Mouse (Mus musculus) C2C12 (cell line): ENCODE measurements around the gene Ak8. TPM values are rescaled to one million over a fixed set of nuclear protein-coding genes. Genes with fewer than 3 reads are reported as not detected.
A peak's percentile ranks its signal among the peaks of the same experiment; 100 is the strongest.

Source experiments
- H3K27me3 ChIP-seq: one replicate; pipeline ENCODE4 v1.6.1; 2011; ENCODE audit not compliant: control insufficient read depth, insufficient read depth, insufficient read length
- H3K36me3 ChIP-seq: one replicate; pipeline ENCODE4 v1.6.1; 2011; ENCODE audit not compliant: control insufficient read depth, insufficient read depth
- H3K4me3 ChIP-seq: one replicate; pipeline ENCODE4 v1.5.1; 2011; ENCODE audit warnings: mild to moderate bottlenecking, control low read depth; ENCODE audit not compliant: poor library complexity, insufficient read depth, severe bottlenecking
- H3K79me2 ChIP-seq: one replicate; pipeline ENCODE4 v1.6.1; 2011; ENCODE audit not compliant: control insufficient read depth, insufficient read depth
- H3K79me3 ChIP-seq: one replicate; pipeline ENCODE4 v1.6.1; 2011; ENCODE audit warnings: low read depth, control low read depth
- H3ac ChIP-seq: one replicate; pipeline ENCODE3; 2011; ENCODE audit warnings: low read depth; ENCODE audit not compliant: control insufficient read depth, insufficient read length
- CEBPB ChIP-seq: IDR thresholded peaks from one replicate; pipeline ENCODE4 v1.6.1; 2011; ENCODE audit warnings: low read depth, mild to moderate bottlenecking, control low read depth, moderate library complexity
- CTCF ChIP-seq: IDR thresholded peaks from one replicate; pipeline ENCODE4 v1.5.1; 2011; ENCODE audit not compliant: control insufficient read depth, insufficient read depth, insufficient read length
- FOSL1 ChIP-seq: IDR thresholded peaks from one replicate; pipeline ENCODE4 v1.8.0; 2011; ENCODE audit warnings: mild to moderate bottlenecking, low read length; ENCODE audit not compliant: poor library complexity, insufficient read depth, severe bottlenecking
- MAX ChIP-seq: IDR thresholded peaks from one replicate; pipeline ENCODE4 v1.6.1; 2011; ENCODE audit warnings: mild to moderate bottlenecking, control low read depth
- MYOD1 ChIP-seq: IDR thresholded peaks from one replicate; pipeline ENCODE4 v1.6.1; 2011; ENCODE audit warnings: low read depth; ENCODE audit not compliant: control insufficient read depth, insufficient read length
- MYOG ChIP-seq: IDR thresholded peaks from one replicate; pipeline ENCODE4 v1.6.1; 2011; ENCODE audit not compliant: control insufficient read depth, insufficient read length; ENCODE audit errors: extremely low read depth
- USF1 ChIP-seq: IDR thresholded peaks from one replicate; pipeline ENCODE4 v1.6.1; 2011; ENCODE audit warnings: low read depth, mild to moderate bottlenecking, control low read depth, moderate library complexity
- microRNA-seq: library from miRNA; unstranded; fragments of <30 nt; microRNA quantifications from one replicate; pipeline ENCODE4, GENCODE M21; 2019; ENCODE audit warnings: borderline microRNAs expressed
- polyA plus RNA-seq: library from polyadenylated mRNA; unstranded; fragments of >200 nt; fragmentation: generic; extraction: Trizol; gene quantifications from one replicate; pipeline ENCODE4 v1.2.1, GENCODE M21; 2012; ENCODE audit warnings: missing spikeins

The Ak8 gene
- polyA plus RNA-seq, 1 experiment = 0.04 TPM

DNA sequence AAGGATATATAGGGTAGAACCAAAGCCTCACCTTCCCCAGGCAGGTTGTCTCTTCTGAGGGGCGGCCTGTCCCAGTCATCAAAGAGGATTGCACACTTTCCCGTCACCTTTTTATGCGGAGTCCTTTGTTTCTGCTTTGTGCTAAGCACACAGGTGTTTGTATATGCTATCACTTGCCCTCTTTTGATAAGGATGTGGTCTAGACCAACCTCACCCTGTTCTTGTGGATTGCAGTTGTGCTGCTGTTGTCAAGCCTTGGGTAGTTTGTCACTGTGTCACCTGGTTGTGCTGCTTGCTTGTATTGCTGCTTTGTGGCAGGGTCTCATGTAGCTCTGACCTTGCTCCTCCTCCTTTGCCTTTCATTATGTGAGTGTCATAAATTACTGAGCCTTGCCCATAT, 152.6 kb downstream of the Ak8 start:
- TF ChIP-seq MYOG (no peak), FOSL1 (no peak), MAX (no peak), CEBPB (no peak), USF1 (no peak), CTCF (no peak), MYOD1 (no peak)
- peaks cover 94% of the 10 kb centered on the region for H3K36me3 ChIP-seq
- H3K27me3 ChIP-seq = no peaks in the 10 kb centered on the region
- H3K79me2 ChIP-seq = peaks cover 43% of the 10 kb centered on the region
- H3K79me3 ChIP-seq = peaks cover 5% of the 10 kb centered on the region
- no peak overlapping the region for H3K4me3 ChIP-seq
- no peak overlapping the region for H3ac ChIP-seq

GRCm38 (mm10) chr2:28855773-28856172, 155.8 kb downstream of the Ak8 start:
- Histone ChIP-seq H3K79me2 (peaks cover 37% of the 10 kb centered on the region), H3K4me3 (no peak overlapping the region), H3K79me3 (peaks cover 2% of the 10 kb centered on the region), H3K36me3 (peaks cover 87% of the 10 kb centered on the region), H3K27me3 (no peaks in the 10 kb centered on the region), H3ac (no peak overlapping the region)
- TF ChIP-seq MAX = no peak

GRCm38 (mm10) chr2:28859303-28859702, 159.3 kb downstream of the Ak8 start:
- Histone ChIP-seq H3K36me3 (peaks cover 90% of the 10 kb centered on the region), H3K4me3 (no peak overlapping the region), H3K79me3 (peaks cover under 1% of the 10 kb centered on the region), H3ac (no peak overlapping the region), H3K27me3 (no peaks in the 10 kb centered on the region), H3K79me2 (peaks cover 13% of the 10 kb centered on the region)
- TF ChIP-seq CTCF = no peak
- no peak for TF ChIP-seq MYOD1
- no peak for TF ChIP-seq CEBPB
- no peak for TF ChIP-seq FOSL1
- no peak for TF ChIP-seq MYOG
- no peak for TF ChIP-seq USF1

DNA sequence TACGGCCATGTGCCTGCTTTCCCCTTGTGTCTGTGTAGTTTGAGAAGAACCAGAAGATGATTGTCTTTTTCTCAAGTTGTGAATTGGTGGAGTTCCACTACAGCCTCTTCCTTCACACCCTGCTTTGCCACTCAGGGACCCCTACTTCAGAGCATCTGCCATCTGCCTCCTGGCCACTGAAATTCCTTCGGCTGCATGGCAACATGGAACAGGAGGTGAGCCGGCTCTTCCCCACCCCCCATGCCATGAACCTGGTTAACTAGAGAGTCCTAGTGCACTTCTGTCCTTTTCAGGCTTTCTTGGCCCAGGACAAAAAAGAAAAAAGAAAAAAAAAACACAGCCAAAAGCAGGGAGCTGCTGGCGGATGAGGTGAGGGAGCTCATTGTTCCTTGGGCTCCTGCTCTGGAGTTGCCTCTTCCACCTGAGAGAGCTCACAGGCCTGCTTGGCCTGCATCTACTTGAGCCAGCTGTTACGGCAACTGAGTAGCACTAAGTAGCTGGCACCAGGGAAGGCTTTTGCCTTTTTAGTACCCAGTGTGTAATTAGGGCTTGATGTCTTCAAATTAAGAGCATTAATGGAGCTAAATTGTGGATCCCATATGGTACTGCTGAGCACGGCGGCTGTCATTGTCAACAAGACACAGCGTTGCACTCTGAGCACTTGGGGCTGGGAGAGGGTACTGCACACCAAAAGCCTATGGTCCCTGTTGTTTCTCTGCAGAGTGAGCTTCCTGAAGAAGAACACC, 160.9 kb downstream of the Ak8 start:
- Histone ChIP-seq H3K27me3 (no peaks in the 10 kb centered on the region), H3K4me3 (no peak overlapping the region), H3ac (no peak overlapping the region), H3K36me3 (peaks cover 91% of the 10 kb centered on the region), H3K79me2 (no peaks in the 10 kb centered on the region), H3K79me3 (no peaks in the 10 kb centered on the region)
- TF ChIP-seq CEBPB (no peak), CTCF (no peak), FOSL1 (no peak), MYOD1 (no peak), MAX (no peak), MYOG (no peak)

Small RNA genes lying within 50 kb of the gene (microRNA-seq; reads per million reads assigned to microRNA genes)
- 1.2 reads per million, percentile 28 among the genes with 10 or more reads in this experiment for gene Mir3088

Other genes starting within 250 kb of the Ak8 start
- gene 1700007K13Rik, start 233.8 kb upstream of the Ak8 start, polyA plus RNA-seq = 0.68 TPM
- 30.4 TPM for gene Mrps2, start 232.1 kb upstream of the Ak8 start, polyA plus RNA-seq
- gene Gbgt1, start 203.3 kb upstream of the Ak8 start, polyA plus RNA-seq = not detected
- gene Gm10134, start 194.1 kb upstream of the Ak8 start, polyA plus RNA-seq = not detected
- gene Ralgds, start 187.0 kb upstream of the Ak8 start, polyA plus RNA-seq = 10.5 TPM
- gene Cel, start 136.8 kb upstream of the Ak8 start, polyA plus RNA-seq = not detected
- 28.1 TPM for gene Gtf3c5, start 116.4 kb upstream of the Ak8 start, polyA plus RNA-seq
- not detected for gene Gfi1b, start 78.2 kb upstream of the Ak8 start, polyA plus RNA-seq
- 6.9 TPM for gene Tsc1, start 58.9 kb upstream of the Ak8 start, polyA plus RNA-seq
- 0.96 TPM for gene Spaca9, start 437 bp upstream of the Ak8 start, polyA plus RNA-seq
- gene Gtf3c4, start 140.2 kb downstream of the Ak8 start, polyA plus RNA-seq = 20.5 TPM
- 9.5 TPM for gene Ddx31, start 140.2 kb downstream of the Ak8 start, polyA plus RNA-seq
- 0.01 TPM for gene Barhl1, start 216.5 kb downstream of the Ak8 start, polyA plus RNA-seq